Mouse (Mus musculus) cerebellum, adult 2 months (tissue): ENCODE measurements around the gene Naa30. TPM values are rescaled to one million over a fixed set of nuclear protein-coding genes. Genes with fewer than 3 reads are reported as not detected.
A peak's percentile ranks its signal among the peaks of the same experiment; 100 is the strongest.

Source experiments
- DNase-seq, 2 experiments: peaks; one replicate each; pipeline ENCODE4 v3.0.0; 2021
- H3K27ac ChIP-seq: fragments of 200-500 bp; 2 replicates; pipeline ENCODE4 v1.5.1; 2012; ENCODE audit warnings: low read length, control low read depth, inconsistent platforms; ENCODE audit not compliant: insufficient read depth
- H3K27me3 ChIP-seq: fragments of 200-500 bp; 2 replicates; pipeline ENCODE4 v1.6.1; 2012; ENCODE audit warnings: inconsistent platforms, mild to moderate bottlenecking, low read length, moderate library complexity; ENCODE audit not compliant: control insufficient read depth, insufficient read depth
- H3K4me1 ChIP-seq: fragments of 200-500 bp; 2 replicates; pipeline ENCODE4 v1.6.1; 2011; ENCODE audit warnings: low read length; ENCODE audit not compliant: control insufficient read depth, insufficient read depth
- H3K4me3 ChIP-seq: fragments of 200-500 bp; replicated peaks from 2 replicates; pipeline ENCODE3; 2011; ENCODE audit warnings: mild to moderate bottlenecking, low read depth, low read length, control low read depth; ENCODE audit not compliant: insufficient read depth
- CTCF ChIP-seq: fragments of 200-500 bp; IDR thresholded peaks from 2 replicates; pipeline ENCODE4 v1.5.1; 2011; ENCODE audit warnings: low read depth, mild to moderate bottlenecking, control low read depth, low read length, moderate library complexity, borderline replicate concordance; ENCODE audit not compliant: insufficient read depth
- POLR2A ChIP-seq: fragments of 200-500 bp; IDR thresholded peaks from 2 replicates; pipeline ENCODE4 v1.6.1; 2011; ENCODE audit warnings: low read length, control low read depth, borderline replicate concordance; ENCODE audit not compliant: insufficient read depth
- WGBS: fragments of 180-500 bp; shearing (Covaris S2); methylation state at CpG from one replicate; pipeline ENCODE4 v1.1.7; 2018; 5-methylcytosine and 5-hydroxymethylcytosine counted together
- polyA plus RNA-seq: library from polyadenylated mRNA; depleted of rRNA; stranded (reverse); fragments of >200 nt; gene quantifications from 2 replicates; pipeline ENCODE4 v1.2.3, GENCODE M21; 2012; rRNA removed

Naa30 gene
- polyA plus RNA-seq, 1 experiment, result 20.7 TPM

DNA sequence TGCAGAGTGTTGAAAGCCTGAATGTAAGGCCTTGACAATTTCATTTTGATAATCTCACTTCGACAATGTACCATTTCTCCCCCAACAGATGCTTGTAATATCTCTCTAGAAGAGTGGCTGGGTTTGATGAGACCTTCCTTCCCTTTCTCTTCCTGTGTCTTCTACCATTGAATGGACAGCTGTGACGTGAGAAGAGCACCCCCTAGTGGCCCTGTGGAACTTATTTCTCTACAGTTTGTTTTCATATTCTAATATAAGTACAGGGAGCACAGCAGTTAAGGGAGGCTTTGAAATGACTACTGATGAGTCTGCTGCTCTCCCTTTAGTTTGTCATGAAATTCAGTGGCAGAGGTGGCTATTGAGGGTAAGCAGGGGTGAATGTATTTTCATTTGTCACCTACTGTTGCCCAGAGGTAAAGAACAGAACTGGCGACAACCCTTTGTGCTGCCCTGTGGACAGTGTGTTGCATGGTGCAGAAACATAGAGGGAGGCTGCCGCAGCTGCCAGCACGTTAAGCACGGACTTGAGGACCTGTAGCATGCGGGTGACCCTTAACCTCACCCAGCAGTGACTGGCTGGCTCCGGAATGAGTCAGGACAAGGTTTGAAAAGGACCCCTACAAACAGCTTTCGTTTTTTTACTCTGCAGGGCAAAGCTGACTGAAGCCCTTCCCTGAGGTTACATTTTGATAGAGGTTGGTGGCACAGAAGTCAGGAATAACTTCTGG lies 62.9 kb downstream of the Naa30 start:
- 48% methylated on average over 9 of the region's 9 CpGs for WGBS
- Histone ChIP-seq H3K4me3 (no peak overlapping the region), H3K27me3 (no peaks in the 10 kb centered on the region), H3K27ac (no peak overlapping the region), H3K4me1 (0 out of 2 replicates have a peak, but pooled peaks cover 2% of the 10 kb centered on the region)
- peak in 1 of 2 experiments; percentile 36 for DNase-seq
- TF ChIP-seq CTCF (peak; percentile 35; the same call in 1 of the 2 replicates), POLR2A (no peak)

GRCm38 (mm10) chr14:49238206-49238605 lies 66.2 kb downstream of the Naa30 start:
- 16% methylated on average over 11 of the region's 11 CpGs for WGBS
- H3K4me1 ChIP-seq, result 0 out of 2 replicates have a peak, but pooled peaks cover 2% of the 10 kb centered on the region
- peak; percentile 76 to 80 for DNase-seq
- TF ChIP-seq POLR2A, result no peak
- TF ChIP-seq CTCF, result peak; percentile 92
- no peak overlapping the region for H3K4me3 ChIP-seq
- H3K27ac ChIP-seq, result no peak overlapping the region
- H3K27me3 ChIP-seq, result no peaks in the 10 kb centered on the region

Other genes starting within 250 kb of the Naa30 start
- gene Ap5m1, start 106.1 kb upstream of the Naa30 start, polyA plus RNA-seq, result 21.9 and 22.0 TPM in 2 replicates
- 27.1 and 27.7 TPM in 2 replicates for gene Exoc5, start 105.6 kb upstream of the Naa30 start, polyA plus RNA-seq
- not detected in 2 replicates for gene ccdc198, start 73.2 kb downstream of the Naa30 start, polyA plus RNA-seq